Mouse (Mus musculus): Measurements from ENCODE around the gene Lpcat3.

- TF ChIP-seq CTCF (conservative IDR thresholded peaks at IDR 0.05; ENCODE audit: low read length) = no peak
- no peak for TF ChIP-seq NANOG (IDR thresholded peaks at IDR 0.05; ENCODE audit: borderline replicate concordance, low read length)
- TF ChIP-seq POU5F1 (IDR thresholded peaks at IDR 0.05; ENCODE audit: borderline replicate concordance, low read length) = no peak
Measured at GRCm38 (mm10) chr6:124630763-124631162, 32.1 kb upstream of the Lpcat3 start.

All from E14TG2a.4 (cell line).